Mouse (Mus musculus): ENCODE data around the gene Znrf2. TPM values are rescaled to one million over a fixed set of nuclear protein-coding genes. Genes with fewer than 3 reads are reported as not detected.

The Znrf2 gene
- polyA plus RNA-seq (2015; fragmentation: Nextera tagmentation; extraction: Ambion mirVana): 19.5 and 23.2 TPM in 2 replicates

GRCm38 (mm10) chr6:54816388-54817065 lies at the start of gene Znrf2:
Gene Znrf2 (plus strand): TSS chr6:54816916.
- Histone ChIP-seq H3K9ac (replicated peaks; ENCODE audit: low read depth, low read length) (peak within 1 kb of the TSS; percentile 89), H3K4me1 (replicated peaks; ENCODE audit: control insufficient read depth, insufficient read depth, low read length) (peaks cover 38% of the 10 kb centered on the region), H3K36me3 (ENCODE audit: control insufficient read depth, insufficient read depth) (no peaks in the 10 kb centered on the region), H3K27ac (ENCODE audit: low read length) (peak within 1 kb of the TSS; percentile 97), H3K27me3 (replicated peaks; ENCODE audit: control insufficient read depth, insufficient read depth, low read length) (no peaks in the 10 kb centered on the region), H3K4me3 (replicated peaks; ENCODE audit: low read length) (peak within 1 kb of the TSS; percentile 88), H3K4me2 (ENCODE audit: low read length) (peak within 1 kb of the TSS; percentile 64), H3K9me3 (ENCODE audit: control insufficient read depth, low read length) (no peaks in the 10 kb centered on the region)
- peak; percentile 99 for ATAC-seq
- WGBS: under 1% methylated on average over 62 of the region's 88 CpGs

- Histone ChIP-seq H3K9ac (replicated peaks; ENCODE audit: low read depth, low read length) (no peak overlapping the region), H3K27ac (ENCODE audit: low read length) (no peak overlapping the region), H3K9me3 (ENCODE audit: control insufficient read depth, low read length) (no peaks in the 10 kb centered on the region), H3K4me1 (replicated peaks; ENCODE audit: control insufficient read depth, insufficient read depth, low read length) (peaks cover 4% of the 10 kb centered on the region), H3K27me3 (replicated peaks; ENCODE audit: control insufficient read depth, insufficient read depth, low read length) (no peaks in the 10 kb centered on the region), H3K4me2 (ENCODE audit: low read length) (no peak overlapping the region), H3K36me3 (ENCODE audit: control insufficient read depth, insufficient read depth) (no peaks in the 10 kb centered on the region), H3K4me3 (replicated peaks; ENCODE audit: low read length) (no peak overlapping the region)
- no peak for ATAC-seq
- 64% methylated on average over 4 of the region's 4 CpGs for WGBS
These were observed 49.0 kb upstream of the Znrf2 start for GRCm38 (mm10) chr6:54767746-54768145.

DNA sequence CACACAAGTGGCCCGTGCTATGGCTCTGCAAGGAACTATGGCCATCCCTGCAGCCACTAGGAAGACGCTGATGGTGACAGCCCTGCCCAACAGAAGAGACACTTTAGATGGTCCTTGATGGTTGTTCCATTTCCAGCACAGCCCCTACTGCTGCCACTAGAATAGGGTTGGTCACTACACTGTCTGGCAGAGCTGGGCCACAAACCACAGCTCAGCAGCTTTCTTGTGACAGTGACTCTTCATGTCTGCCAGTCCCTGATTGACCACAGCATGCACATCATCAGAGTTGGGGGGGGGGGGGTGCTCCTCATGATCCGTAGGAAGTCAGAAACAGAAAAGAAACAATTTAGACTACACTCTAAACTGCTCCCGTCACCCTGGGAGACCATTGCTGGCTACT lies 46.0 kb upstream of the Znrf2 start:
- no peak overlapping the region for H3K9ac ChIP-seq (replicated peaks; ENCODE audit: low read depth, low read length)
- no peak for ATAC-seq
- H3K4me1 ChIP-seq (replicated peaks; ENCODE audit: control insufficient read depth, insufficient read depth, low read length): peaks cover 4% of the 10 kb centered on the region
- 70% methylated on average over 4 of the region's 4 CpGs for WGBS
- no peak overlapping the region for H3K27ac ChIP-seq (ENCODE audit: low read length)
- no peaks in the 10 kb centered on the region for H3K27me3 ChIP-seq (replicated peaks; ENCODE audit: control insufficient read depth, insufficient read depth, low read length)
- H3K4me3 ChIP-seq (replicated peaks; ENCODE audit: low read length): no peak overlapping the region
- H3K4me2 ChIP-seq (ENCODE audit: low read length): no peak overlapping the region
- H3K9me3 ChIP-seq (ENCODE audit: control insufficient read depth, low read length): no peaks in the 10 kb centered on the region
- H3K36me3 ChIP-seq (ENCODE audit: control insufficient read depth, insufficient read depth): no peaks in the 10 kb centered on the region

- Histone ChIP-seq H3K4me3 (replicated peaks; ENCODE audit: low read length) (no peak overlapping the region), H3K9me3 (ENCODE audit: control insufficient read depth, low read length) (no peaks in the 10 kb centered on the region), H3K9ac (replicated peaks; ENCODE audit: low read depth, low read length) (no peak overlapping the region), H3K4me1 (replicated peaks; ENCODE audit: control insufficient read depth, insufficient read depth, low read length) (peaks cover 4% of the 10 kb centered on the region), H3K36me3 (ENCODE audit: control insufficient read depth, insufficient read depth) (no peaks in the 10 kb centered on the region), H3K27ac (ENCODE audit: low read length) (no peak overlapping the region), H3K27me3 (replicated peaks; ENCODE audit: control insufficient read depth, insufficient read depth, low read length) (no peaks in the 10 kb centered on the region), H3K4me2 (ENCODE audit: low read length) (no peak overlapping the region)
- peak; percentile 77 for ATAC-seq
- WGBS: 57% methylated on average over 8 of the region's 8 CpGs
These were observed 45.5 kb upstream of the Znrf2 start for GRCm38 (mm10) chr6:54771171-54771570.

- 95% methylated on average over 5 of the region's 5 CpGs for WGBS
- no peak for ATAC-seq
- Histone ChIP-seq H3K9me3 (ENCODE audit: control insufficient read depth, low read length) (no peaks in the 10 kb centered on the region), H3K4me1 (replicated peaks; ENCODE audit: control insufficient read depth, insufficient read depth, low read length) (peaks cover 4% of the 10 kb centered on the region), H3K27ac (ENCODE audit: low read length) (no peak overlapping the region), H3K9ac (replicated peaks; ENCODE audit: low read depth, low read length) (no peak overlapping the region), H3K4me2 (ENCODE audit: low read length) (no peak overlapping the region), H3K27me3 (replicated peaks; ENCODE audit: control insufficient read depth, insufficient read depth, low read length) (no peaks in the 10 kb centered on the region), H3K36me3 (ENCODE audit: control insufficient read depth, insufficient read depth) (no peaks in the 10 kb centered on the region), H3K4me3 (replicated peaks; ENCODE audit: low read length) (no peak overlapping the region)
These were observed 44.6 kb upstream of the Znrf2 start for GRCm38 (mm10) chr6:54772078-54772477.

DNA sequence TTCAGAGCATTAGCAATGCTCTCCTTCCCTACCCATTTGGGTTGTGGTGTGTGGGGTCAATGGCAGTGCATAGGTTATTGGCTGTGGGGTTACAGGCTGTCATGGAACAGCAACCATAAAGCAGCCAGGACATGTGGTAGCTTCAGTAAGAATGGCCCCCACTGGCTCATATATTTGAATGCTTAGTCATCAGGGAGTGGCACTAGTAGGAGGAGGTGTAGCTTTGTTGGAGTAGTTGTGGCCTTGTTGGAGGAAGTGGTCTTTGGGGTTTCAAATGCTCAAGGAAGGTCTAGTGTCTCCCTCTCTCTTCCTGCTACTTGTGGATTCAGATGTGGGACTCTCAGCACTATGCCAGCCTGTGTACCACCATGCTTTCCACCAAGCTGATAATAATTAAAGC lies 41.0 kb upstream of the Znrf2 start:
- H3K4me3 ChIP-seq (replicated peaks; ENCODE audit: low read length): no peak overlapping the region
- H3K4me2 ChIP-seq (ENCODE audit: low read length): no peak overlapping the region
- ATAC-seq: no peak
- H3K36me3 ChIP-seq (ENCODE audit: control insufficient read depth, insufficient read depth): no peaks in the 10 kb centered on the region
- H3K27me3 ChIP-seq (replicated peaks; ENCODE audit: control insufficient read depth, insufficient read depth, low read length): no peaks in the 10 kb centered on the region
- no peak overlapping the region for H3K27ac ChIP-seq (ENCODE audit: low read length)
- H3K4me1 ChIP-seq (replicated peaks; ENCODE audit: control insufficient read depth, insufficient read depth, low read length): peaks cover 11% of the 10 kb centered on the region
- no peaks in the 10 kb centered on the region for H3K9me3 ChIP-seq (ENCODE audit: control insufficient read depth, low read length)
- H3K9ac ChIP-seq (replicated peaks; ENCODE audit: low read depth, low read length): no peak overlapping the region

GRCm38 (mm10) chr6:54777661-54778060 lies 39.1 kb upstream of the Znrf2 start:
- WGBS: 25% methylated on average over 8 of the region's 8 CpGs
- Histone ChIP-seq H3K27me3 (replicated peaks; ENCODE audit: control insufficient read depth, insufficient read depth, low read length) (no peaks in the 10 kb centered on the region), H3K4me2 (ENCODE audit: low read length) (no peak overlapping the region), H3K27ac (ENCODE audit: low read length) (peak overlapping the region; percentile 79), H3K4me3 (replicated peaks; ENCODE audit: low read length) (no peak overlapping the region), H3K4me1 (replicated peaks; ENCODE audit: control insufficient read depth, insufficient read depth, low read length) (peaks cover 14% of the 10 kb centered on the region), H3K9me3 (ENCODE audit: control insufficient read depth, low read length) (no peaks in the 10 kb centered on the region), H3K36me3 (ENCODE audit: control insufficient read depth, insufficient read depth) (no peaks in the 10 kb centered on the region), H3K9ac (replicated peaks; ENCODE audit: low read depth, low read length) (peak overlapping the region; percentile 2; the same call in 1 of the 2 replicates)
- peak; percentile 68 for ATAC-seq

GRCm38 (mm10) chr6:54779968-54780367 lies 36.7 kb upstream of the Znrf2 start:
- Histone ChIP-seq H3K36me3 (ENCODE audit: control insufficient read depth, insufficient read depth) (no peaks in the 10 kb centered on the region), H3K4me1 (replicated peaks; ENCODE audit: control insufficient read depth, insufficient read depth, low read length) (peaks cover 15% of the 10 kb centered on the region), H3K27ac (ENCODE audit: low read length) (no peak overlapping the region), H3K9me3 (ENCODE audit: control insufficient read depth, low read length) (no peaks in the 10 kb centered on the region), H3K4me2 (ENCODE audit: low read length) (no peak overlapping the region), H3K9ac (replicated peaks; ENCODE audit: low read depth, low read length) (no peak overlapping the region), H3K27me3 (replicated peaks; ENCODE audit: control insufficient read depth, insufficient read depth, low read length) (no peaks in the 10 kb centered on the region), H3K4me3 (replicated peaks; ENCODE audit: low read length) (no peak overlapping the region)
- 86% methylated on average over 5 of the region's 5 CpGs for WGBS
- ATAC-seq: no peak

GRCm38 (mm10) chr6:54780569-54781304 lies 36.0 kb upstream of the Znrf2 start:
- Histone ChIP-seq H3K4me2 (ENCODE audit: low read length) (no peak overlapping the region), H3K4me1 (replicated peaks; ENCODE audit: control insufficient read depth, insufficient read depth, low read length) (peaks cover 19% of the 10 kb centered on the region), H3K4me3 (replicated peaks; ENCODE audit: low read length) (no peak overlapping the region), H3K27me3 (replicated peaks; ENCODE audit: control insufficient read depth, insufficient read depth, low read length) (no peaks in the 10 kb centered on the region), H3K36me3 (ENCODE audit: control insufficient read depth, insufficient read depth) (no peaks in the 10 kb centered on the region), H3K9me3 (ENCODE audit: control insufficient read depth, low read length) (no peaks in the 10 kb centered on the region), H3K27ac (ENCODE audit: low read length) (no peak overlapping the region), H3K9ac (replicated peaks; ENCODE audit: low read depth, low read length) (no peak overlapping the region)
- no peak for ATAC-seq
- WGBS: 76% methylated on average over 5 of the region's 5 CpGs
